ENCODE assay signal across 14 mouse cellular contexts in the genomic region with DNA sequence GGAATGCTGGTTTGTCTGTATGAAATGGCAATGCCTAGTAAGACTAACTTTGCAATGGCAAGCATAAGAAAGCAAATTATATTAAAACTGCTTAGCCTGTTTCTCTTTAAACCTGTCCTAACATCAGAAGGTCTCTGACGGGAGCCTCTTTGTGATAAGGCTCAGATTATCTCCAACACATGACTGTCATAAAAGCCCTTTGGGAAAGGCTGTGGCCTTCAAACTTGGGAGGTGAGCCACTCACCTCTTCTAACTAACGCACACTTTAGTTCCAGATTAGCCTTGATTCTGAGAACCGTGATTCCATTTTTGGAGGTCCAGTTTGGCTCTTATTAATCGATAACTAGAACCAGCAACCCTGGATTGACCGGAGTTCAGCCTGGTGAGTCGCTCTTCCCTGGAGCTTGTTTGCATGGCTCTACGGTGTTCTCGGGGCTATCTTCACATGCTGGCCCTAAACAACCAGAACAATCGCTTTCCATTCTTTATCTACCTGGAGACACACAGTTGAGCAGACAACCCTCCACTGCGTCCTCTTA.
A peak's percentile ranks its signal among the peaks of the same experiment; 100 is the strongest.
DNase-seq lines count a peak whose midpoint lies in the region; ATAC-seq lines count a peak whose summit lies in the region.
"Had no signal": no experiment of that assay in that cellular context is flagged by ENCODE, and none has a peak within 500 bp of the region (broad histone marks: within the 10 kb centered on the region; RNA-seq: fewer than 3 reads in every experiment).

No protein-coding gene starts in this region.

- H3K27ac ChIP-seq in intestine, embryonic 15.5 days: peak overlapping the region; percentile 22; the same call in 1 of the 2 replicates
- no peak overlapping the region for H3K27ac ChIP-seq in embryonic facial prominence, embryonic 10.5 days (replicated peaks)
- H3K27ac ChIP-seq: embryonic facial prominence, embryonic 13.5 days; forebrain, embryonic 12.5 days; hindbrain, embryonic 10.5 days had no signal

- 66% methylated on average over 10 of the region's 10 CpGs for WGBS in intestine, embryonic 15.5 days
- WGBS in embryonic facial prominence, embryonic 10.5 days: 91% methylated on average over 10 of the region's 10 CpGs

- no peaks in the 10 kb centered on the region for H3K36me3 ChIP-seq in intestine, embryonic 15.5 days
- H3K36me3 ChIP-seq in embryonic facial prominence, embryonic 10.5 days (replicated peaks): no peaks in the 10 kb centered on the region
- H3K36me3 ChIP-seq: embryonic facial prominence, embryonic 13.5 days; forebrain, embryonic 12.5 days; heart, embryonic 12.5 days; hindbrain, embryonic 10.5 days had no signal

- peak; percentile 82 for ATAC-seq in intestine, embryonic 15.5 days
- ATAC-seq: forebrain, embryonic 16.5 days had no signal

- H3K4me1 ChIP-seq in intestine, embryonic 15.5 days (replicated peaks): 0 out of 2 replicates have a peak, but pooled peaks cover 4% of the 10 kb centered on the region
- 0 out of 2 replicates have a peak, but pooled peaks cover 2% of the 10 kb centered on the region for H3K4me1 ChIP-seq in embryonic facial prominence, embryonic 10.5 days
- H3K4me1 ChIP-seq: embryonic facial prominence, embryonic 13.5 days; forebrain, embryonic 12.5 days; hindbrain, embryonic 10.5 days had no signal

- H3K27me3 ChIP-seq in intestine, embryonic 15.5 days (replicated peaks): no peaks in the 10 kb centered on the region
- H3K27me3 ChIP-seq in embryonic facial prominence, embryonic 10.5 days (replicated peaks; ENCODE audit: low read depth, poor library complexity, severe bottlenecking): no peaks in the 10 kb centered on the region
- H3K27me3 ChIP-seq: embryonic facial prominence, embryonic 13.5 days; forebrain, embryonic 12.5 days; heart, embryonic 12.5 days had no signal

- no peak overlapping the region for H3K4me2 ChIP-seq in intestine, embryonic 15.5 days (replicated peaks)
- H3K4me2 ChIP-seq: embryonic facial prominence, embryonic 13.5 days; forebrain, embryonic 12.5 days; heart, embryonic 12.5 days had no signal

- peak; percentile 19 for DNase-seq in kidney, adult 11 months
- DNase-seq in kidney, postnatal 4 days: no peak
- DNase-seq in kidney, adult 9 months: peak; percentile 69
- DNase-seq in kidney, postnatal 25 days: no peak
- DNase-seq in yolk sac, embryonic 10.5 days (ENCODE audit: low spot score): peak; percentile 56
- no peak for DNase-seq in embryonic facial prominence, embryonic 10.5 days (ENCODE audit: low spot score)
- DNase-seq: adrenal gland, postnatal 10 days; gastrocnemius, postnatal 25 days had no signal

- H3K4me3 ChIP-seq in intestine, embryonic 15.5 days (replicated peaks): no peak overlapping the region
- no peak overlapping the region for H3K4me3 ChIP-seq in embryonic facial prominence, embryonic 10.5 days
- H3K4me3 ChIP-seq: embryonic facial prominence, embryonic 13.5 days; forebrain, embryonic 12.5 days; heart, embryonic 12.5 days; hindbrain, embryonic 10.5 days had no signal

- no peaks in the 10 kb centered on the region for H3K9me3 ChIP-seq in intestine, embryonic 15.5 days
- H3K9me3 ChIP-seq in embryonic facial prominence, embryonic 10.5 days: no peaks in the 10 kb centered on the region
- H3K9me3 ChIP-seq: embryonic facial prominence, embryonic 13.5 days; forebrain, embryonic 12.5 days; heart, embryonic 12.5 days; hindbrain, embryonic 10.5 days had no signal

- no peak overlapping the region for H3K9ac ChIP-seq in intestine, embryonic 15.5 days
- H3K9ac ChIP-seq: embryonic facial prominence, embryonic 13.5 days; forebrain, embryonic 12.5 days; heart, embryonic 12.5 days had no signal

Comparison
In these comparisons a context has a peak if more than half of its experiments do, and no peak if none do; other contexts are left out.
1. DNase-seq: peak in kidney, adult 11 months (single experiment), kidney, adult 9 months (single experiment) and yolk sac, embryonic 10.5 days (single experiment); none in kidney, postnatal 4 days (0 of 2), kidney, postnatal 25 days (0 of 2) and embryonic facial prominence, embryonic 10.5 days (single experiment).